Comparison of ENCODE assay signal across 20 mouse cellular contexts in the genomic region with DNA sequence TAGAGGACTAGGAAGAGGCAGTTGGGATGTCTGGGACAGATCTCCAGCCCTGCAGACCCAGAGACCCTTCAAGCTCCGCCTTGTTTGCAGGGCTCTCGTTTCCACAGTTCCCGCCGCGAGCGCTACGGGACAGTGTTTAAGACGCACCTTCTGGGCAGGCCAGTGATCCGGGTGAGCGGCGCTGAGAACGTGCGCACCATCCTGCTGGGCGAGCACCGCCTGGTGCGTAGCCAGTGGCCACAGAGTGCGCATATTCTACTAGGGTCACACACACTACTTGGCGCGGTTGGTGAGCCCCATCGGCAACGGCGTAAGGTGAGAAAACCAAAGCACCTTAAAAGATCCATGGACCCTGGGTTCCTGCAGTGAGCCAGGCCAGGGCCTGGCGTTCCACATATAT. TPM values are rescaled to one million over a fixed set of nuclear protein-coding genes. Genes with fewer than 3 reads are reported as not detected.
DNase-seq lines count a peak whose midpoint lies in the region; ATAC-seq and TF ChIP-seq lines count a peak whose summit lies in the region.
"Had no signal": no experiment of that assay in that cellular context is flagged by ENCODE, and none has a peak within 500 bp of the region (broad histone marks: within the 10 kb centered on the region; RNA-seq: fewer than 3 reads in every experiment).

No protein-coding gene starts in this region.

- no peaks in the 10 kb centered on the region for H3K36me3 ChIP-seq in hindbrain, embryonic 10.5 days
- H3K36me3 ChIP-seq in hindbrain, embryonic 16.5 days (ENCODE audit: control insufficient read depth, insufficient read depth, low read length) = no peaks in the 10 kb centered on the region
- no peaks in the 10 kb centered on the region for H3K36me3 ChIP-seq in E14TG2a.4 (ENCODE audit: insufficient read depth, low read length)
- H3K36me3 ChIP-seq in limb, embryonic 10.5 days = no peaks in the 10 kb centered on the region
- H3K36me3 ChIP-seq: stomach, embryonic 15.5 days had no signal

- peak overlapping the region; percentile 42 for H3K4me3 ChIP-seq in hindbrain, embryonic 10.5 days
- H3K4me3 ChIP-seq in hindbrain, embryonic 16.5 days (ENCODE audit: low read length) = no peak overlapping the region
- peak overlapping the region; percentile 63 for H3K4me3 ChIP-seq in E14TG2a.4 (replicated peaks; ENCODE audit: low read length)
- peak overlapping the region; percentile 35 for H3K4me3 ChIP-seq in limb, embryonic 10.5 days
- H3K4me3 ChIP-seq: layer of hippocampus, adult 2 months; myocyte; stomach, embryonic 15.5 days had no signal

- TF ChIP-seq CTCF in E14TG2a.4 (conservative IDR thresholded peaks at IDR 0.05; ENCODE audit: low read length) = no peak

- peak overlapping the region; percentile 53; the same call in 1 of the 2 replicates for H3K27ac ChIP-seq in hindbrain, embryonic 10.5 days
- H3K27ac ChIP-seq in hindbrain, embryonic 16.5 days (ENCODE audit: low read depth, low read length) = no peak overlapping the region
- H3K27ac ChIP-seq in limb, embryonic 10.5 days = no peak overlapping the region
- H3K27ac ChIP-seq: layer of hippocampus, adult 2 months; stomach, embryonic 15.5 days had no signal

- WGBS in hindbrain, embryonic 10.5 days = under 1% methylated on average over 23 of the region's 23 CpGs
- 7% methylated on average over 23 of the region's 23 CpGs for WGBS in hindbrain, embryonic 16.5 days
- WGBS in limb, embryonic 10.5 days = 3% methylated on average over 23 of the region's 23 CpGs

- DNase-seq in hindbrain, embryonic 10.5 days (ENCODE audit: low spot score) = no peak
- DNase-seq in R1 (ENCODE audit: low read depth, low spot score) = peak; percentile 44
- DNase-seq in limb, embryonic 10.5 days (ENCODE audit: low spot score) = peak; percentile 51
- no peak for DNase-seq in spleen, adult 18-20 months
- no peak for DNase-seq in right cerebral cortex, postnatal 14 days
- DNase-seq: B cell, adult 2 months; kidney, adult 9 months; layer of hippocampus, postnatal 36 days; lung, adult 18-20 months; midbrain, embryonic 14.5 days; right cerebral cortex, postnatal 25 days had no signal

- no peak overlapping the region for H3K9ac ChIP-seq in hindbrain, embryonic 16.5 days (ENCODE audit: low read depth, low read length)
- H3K9ac ChIP-seq: stomach, embryonic 15.5 days had no signal

- no peak overlapping the region for H3K4me2 ChIP-seq in hindbrain, embryonic 16.5 days (ENCODE audit: low read length)

- H3K4me1 ChIP-seq in hindbrain, embryonic 10.5 days (replicated peaks) = peaks cover 42% of the 10 kb centered on the region
- H3K4me1 ChIP-seq in hindbrain, embryonic 16.5 days (ENCODE audit: control insufficient read depth, insufficient read depth, low read depth, low read length) = no peaks in the 10 kb centered on the region; the same call in 1 of the 2 replicates
- peaks cover 57% of the 10 kb centered on the region for H3K4me1 ChIP-seq in E14TG2a.4 (replicated peaks; ENCODE audit: low read depth, low read length)
- peaks cover 35% of the 10 kb centered on the region for H3K4me1 ChIP-seq in limb, embryonic 10.5 days

- no peaks in the 10 kb centered on the region for H3K9me3 ChIP-seq in hindbrain, embryonic 10.5 days
- H3K9me3 ChIP-seq in hindbrain, embryonic 16.5 days (ENCODE audit: control insufficient read depth, low read length) = no peaks in the 10 kb centered on the region
- no peaks in the 10 kb centered on the region for H3K9me3 ChIP-seq in E14TG2a.4 (ENCODE audit: low read length)
- no peaks in the 10 kb centered on the region for H3K9me3 ChIP-seq in limb, embryonic 10.5 days (replicated peaks)
- H3K9me3 ChIP-seq: stomach, embryonic 15.5 days had no signal

- H3K27me3 ChIP-seq in hindbrain, embryonic 10.5 days (ENCODE audit: insufficient read depth, poor library complexity, severe bottlenecking) = peaks cover 100% of the 10 kb centered on the region
- H3K27me3 ChIP-seq in hindbrain, embryonic 16.5 days (replicated peaks; ENCODE audit: control insufficient read depth, insufficient read depth, low read length) = peaks cover 87% of the 10 kb centered on the region
- peaks cover 86% of the 10 kb centered on the region for H3K27me3 ChIP-seq in E14TG2a.4 (ENCODE audit: insufficient read depth, low read length)
- H3K27me3 ChIP-seq in limb, embryonic 10.5 days (ENCODE audit: low read depth, poor library complexity, severe bottlenecking) = peaks cover 100% of the 10 kb centered on the region

- no peak for ATAC-seq in hindbrain, embryonic 16.5 days
- ATAC-seq: activated CD4-positive, CD25-positive, alpha-beta regulatory T cell, adult 4 months had no signal

RNA-seq across cellular contexts. Expression of a gene that starts 1.0 kb away (rescaled TPM):
- polyA plus RNA-seq in hindbrain, embryonic 10.5 days (2016; fragmentation: Nextera tagmentation; extraction: Ambion mirVana) = 10.0 and 10.1 TPM in 2 replicates
- polyA plus RNA-seq in hindbrain, embryonic 16.5 days (2015; fragmentation: Nextera tagmentation; extraction: Ambion mirVana) = not detected in 2 replicates
- 0.49 TPM in 1 of 2 replicates, not detected in the other for polyA plus RNA-seq in limb, embryonic 10.5 days (2016; fragmentation: Nextera tagmentation; extraction: Ambion mirVana)
- polyA plus RNA-seq: activated CD4-positive, CD25-positive, alpha-beta regulatory T cell, adult 4 months; brain, embryonic 14.5 days; heart, embryonic 14.5 days; intestine, embryonic 14.5 days; midbrain, embryonic 14.5 days had no signal

RNA-seq across cellular contexts. Expression of a gene that starts 11.3 kb away (rescaled TPM):
- polyA plus RNA-seq in hindbrain, embryonic 10.5 days (2016; fragmentation: Nextera tagmentation; extraction: Ambion mirVana) = 39.8 and 42.5 TPM in 2 replicates
- 0.09 and 0.20 TPM in 2 replicates for polyA plus RNA-seq in hindbrain, embryonic 16.5 days (2015; fragmentation: Nextera tagmentation; extraction: Ambion mirVana)
- 3.6 and 4.2 TPM in 2 replicates for polyA plus RNA-seq in limb, embryonic 10.5 days (2016; fragmentation: Nextera tagmentation; extraction: Ambion mirVana)
- polyA plus RNA-seq: activated CD4-positive, CD25-positive, alpha-beta regulatory T cell, adult 4 months; midbrain, embryonic 14.5 days had no signal

Comparison
In these comparisons a context has a peak if more than half of its experiments do, and no peak if none do; other contexts are left out.
1. DNase-seq: peak in R1 (single experiment) and limb, embryonic 10.5 days (single experiment); none in hindbrain, embryonic 10.5 days (single experiment), spleen, adult 18-20 months (0 of 2) and right cerebral cortex, postnatal 14 days (single experiment).